Mouse (Mus musculus): Measurements from ENCODE around the gene Lce1a1. TPM values are rescaled to one million over a fixed set of nuclear protein-coding genes. Genes with fewer than 3 reads are reported as not detected.
"Not testable (repeated sequence)": the region's sequence is repeated elsewhere in the genome, so short reads cannot be mapped to it uniquely, and the experiment has no call there.

Lce1a1 gene
- polyA plus RNA-seq (2015; fragmentation: Nextera tagmentation; extraction: Ambion mirVana) = 0.34 TPM in 1 of 2 replicates, not detected in the other

DNA sequence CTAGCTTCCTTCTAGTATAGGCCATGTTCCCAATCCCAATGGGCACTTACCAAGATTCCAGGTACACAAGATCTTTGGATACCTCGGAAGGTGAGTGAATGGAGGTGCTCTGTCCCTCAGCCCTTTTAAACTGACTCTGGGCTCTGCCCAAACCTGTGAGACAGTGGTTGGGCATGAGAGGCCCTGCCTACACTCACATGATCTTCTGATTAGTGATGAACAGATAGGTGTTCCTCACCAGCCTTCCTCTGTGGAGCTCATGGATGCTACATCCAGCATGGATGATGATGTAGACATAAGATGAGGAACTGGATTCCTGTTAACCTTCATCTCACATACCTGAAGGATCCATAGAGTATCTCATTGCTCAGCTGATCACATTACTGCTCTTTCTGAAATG is at the start of gene Lce1a1:
TSS of gene Lce1a1 (minus strand) at position 101 of the 400 bp plus-strand sequence.
- DNase-seq (ENCODE audit: low spot score) = no peak

DNA sequence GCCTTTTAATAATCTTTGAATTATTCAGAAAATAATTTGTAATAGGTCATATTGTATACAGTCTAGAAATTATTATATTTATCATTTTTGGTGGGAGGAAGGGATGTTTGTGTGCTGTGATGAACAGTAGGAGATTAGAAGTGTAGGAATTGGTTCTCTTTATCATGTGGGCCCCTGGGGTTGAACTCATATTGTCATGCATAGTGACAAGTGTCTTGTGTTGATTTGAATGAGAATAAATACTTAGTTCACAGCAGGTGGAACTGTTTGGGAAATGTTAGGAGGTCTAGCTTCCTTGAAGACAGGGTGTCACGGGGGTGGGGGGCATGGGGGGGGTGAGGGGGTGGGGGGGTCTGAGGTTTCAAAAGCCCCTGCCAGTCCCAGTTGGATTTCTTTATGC is 46.5 kb upstream of the Lce1a1 start:
- no peak for DNase-seq (ENCODE audit: low spot score)

DNA sequence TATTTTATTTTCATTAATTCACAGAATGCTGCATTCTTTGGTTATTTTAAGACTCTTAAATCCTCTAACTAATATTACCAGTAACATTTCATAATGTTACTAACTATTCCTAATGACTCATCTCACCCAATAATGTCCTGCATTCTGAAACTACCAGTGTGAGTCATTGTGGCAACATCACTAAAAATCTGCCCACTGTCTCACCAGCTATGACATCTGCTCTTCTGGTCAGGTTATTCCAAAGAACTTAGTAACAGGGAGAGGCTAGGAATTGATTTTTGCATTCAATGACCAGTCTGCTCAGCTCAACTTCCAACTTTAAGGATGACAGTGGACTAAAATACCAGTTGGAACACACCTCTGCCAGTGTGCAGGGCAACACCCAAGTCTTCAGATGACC is 43.6 kb upstream of the Lce1a1 start:
- DNase-seq (ENCODE audit: low spot score) = no peak

DNA sequence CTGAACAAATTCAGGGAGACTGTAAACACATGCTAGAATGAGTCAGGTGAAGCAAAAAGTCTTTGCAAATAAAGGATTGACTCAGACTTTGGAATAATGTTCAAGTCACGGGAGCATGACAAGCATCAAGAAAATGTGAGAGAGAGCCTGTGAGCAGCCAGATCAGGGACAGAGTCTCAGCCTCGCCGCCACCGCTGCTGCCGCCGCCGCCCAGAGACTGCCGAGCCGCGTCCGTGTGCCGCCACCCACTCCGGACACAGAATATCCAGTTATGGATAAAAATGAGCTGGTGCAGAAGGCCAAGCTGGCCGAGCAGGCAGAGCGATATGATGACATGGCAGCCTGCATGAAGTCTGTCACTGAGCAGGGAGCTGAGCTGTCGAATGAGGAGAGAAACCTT is 41.0 kb upstream of the Lce1a1 start:
- DNase-seq (ENCODE audit: low spot score) = not testable (repeated sequence)

DNA sequence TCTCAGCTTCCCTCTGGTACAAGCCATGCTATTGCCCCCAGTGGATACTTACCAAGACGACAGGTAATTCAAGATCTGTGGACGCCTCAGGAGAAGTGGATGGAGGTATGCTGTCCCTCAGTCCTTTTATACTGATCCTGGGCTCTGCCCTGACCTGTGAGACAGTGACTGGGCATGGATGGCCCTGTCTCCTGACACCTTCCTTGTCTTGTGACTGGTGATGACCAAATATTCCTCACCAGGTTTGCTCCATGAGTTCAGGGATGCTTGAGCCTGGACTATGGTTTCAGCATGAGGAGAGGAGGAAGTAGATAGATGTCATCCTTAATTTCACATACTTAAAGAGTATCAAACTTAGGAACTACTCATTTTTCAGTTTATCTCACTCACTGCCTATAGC is 39.0 kb upstream of the Lce1a1 start, which contains the start of gene Lce1d:
TSS of gene Lce1d (minus strand) at position 101 of the 400 bp plus-strand sequence.
- no peak for DNase-seq (ENCODE audit: low spot score)

DNA sequence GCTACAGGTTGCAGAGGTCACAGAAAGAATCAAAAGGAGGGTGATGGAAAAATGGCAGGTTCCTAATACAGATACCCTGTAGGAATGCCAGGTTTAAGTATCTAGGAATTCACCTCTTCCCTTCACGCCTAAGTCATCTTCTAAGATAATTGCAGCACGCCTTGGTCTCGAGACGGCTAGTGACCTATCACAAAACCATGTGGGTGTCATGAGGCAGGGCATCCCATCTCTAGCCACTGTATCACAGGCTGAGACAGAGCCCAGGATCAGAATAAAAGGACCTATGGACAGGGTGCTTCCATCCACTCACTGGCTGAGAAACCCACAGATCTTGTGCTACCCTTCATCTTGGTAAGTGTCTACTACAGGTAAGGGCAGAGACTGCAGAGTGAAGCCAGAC is 30.8 kb upstream of the Lce1a1 start, which contains the start of gene Lce1c:
TSS of gene Lce1c (plus strand) at position 301 of the 400 bp plus-strand sequence.
- DNase-seq (ENCODE audit: low spot score) = no peak

DNA sequence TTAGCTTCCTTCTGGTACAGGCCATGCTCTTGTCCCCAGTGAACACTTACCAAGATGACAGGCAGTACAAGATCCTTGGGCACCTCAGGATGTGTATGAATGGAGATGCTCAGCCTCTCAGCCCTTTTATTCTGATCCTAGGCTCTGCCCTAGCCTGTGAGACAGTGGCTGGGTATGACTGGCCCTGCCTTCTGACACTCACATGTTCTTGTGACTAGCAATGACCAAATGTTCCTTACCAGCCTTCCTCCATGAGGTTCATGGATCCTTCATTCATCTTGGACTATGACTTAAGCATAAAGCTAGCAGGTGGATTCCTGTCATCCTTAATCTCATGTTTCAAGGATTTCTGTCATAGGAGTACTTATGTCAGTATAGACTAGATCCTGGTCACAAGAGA is 22.1 kb upstream of the Lce1a1 start, which contains the start of gene Lce1a2:
TSS of gene Lce1a2 (minus strand) at position 101 of the 400 bp plus-strand sequence.
- no peak for DNase-seq (ENCODE audit: low spot score)

DNA sequence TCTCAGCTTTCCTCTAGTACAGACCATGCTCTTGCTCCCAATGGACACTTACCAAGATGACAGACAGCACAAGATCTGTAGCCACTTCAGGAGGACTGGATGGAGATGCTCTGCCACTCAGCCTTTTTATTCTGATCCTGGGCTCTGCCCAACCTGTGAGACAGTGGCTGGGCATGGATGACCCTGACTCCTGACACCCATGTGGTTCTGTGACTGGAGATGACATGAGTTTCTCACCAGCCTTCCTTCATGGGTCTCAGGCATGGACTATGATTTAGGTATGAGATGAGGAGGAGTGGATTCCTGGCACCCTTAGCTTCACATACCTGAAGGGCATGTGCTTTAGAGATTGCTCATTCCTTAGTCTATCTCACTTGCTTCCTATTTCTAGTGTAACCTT is 8.7 kb upstream of the Lce1a1 start, which contains the start of gene Lce1b:
TSS of gene Lce1b (minus strand) at position 101 of the 400 bp plus-strand sequence.
- no peak for DNase-seq (ENCODE audit: low spot score)

DNA sequence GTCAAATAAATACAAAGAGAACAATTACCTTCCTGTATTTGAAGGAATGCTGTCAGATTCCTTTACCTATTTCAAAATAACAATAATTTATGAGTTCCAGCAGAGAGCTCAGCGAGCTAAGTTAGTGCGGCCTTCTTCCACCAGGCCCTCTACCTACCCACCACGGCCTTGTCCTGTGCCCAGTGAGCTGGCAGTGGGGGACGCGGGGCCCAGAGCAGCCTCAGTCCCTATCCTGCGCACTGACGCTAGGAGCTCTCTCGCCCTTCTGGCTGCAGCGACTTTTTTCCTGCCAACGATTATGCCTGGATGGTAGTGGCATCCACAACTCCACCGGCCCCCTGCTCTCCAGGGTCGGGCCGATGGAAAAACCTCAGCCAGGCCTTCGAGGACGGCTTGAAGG is 8.3 kb downstream of the Lce1a1 start:
- DNase-seq (ENCODE audit: low spot score) = no peak

DNA sequence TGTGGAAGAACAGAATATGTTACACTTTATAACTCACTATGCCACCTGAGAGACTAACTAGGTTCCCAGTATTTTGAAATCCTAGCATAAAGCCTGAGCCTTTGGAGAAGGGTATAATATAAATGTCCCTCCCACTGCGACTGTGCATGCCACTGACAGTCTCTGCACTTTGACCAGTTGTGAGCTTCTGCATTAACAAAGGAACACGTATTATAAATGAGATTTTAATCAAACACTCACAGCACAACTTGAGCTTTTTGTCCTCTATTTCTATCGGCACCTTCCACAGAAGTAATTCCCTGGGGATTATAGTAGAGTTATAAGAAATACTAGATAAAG is 9.5 kb downstream of the Lce1a1 start:
- no peak for DNase-seq (ENCODE audit: low spot score)

DNA sequence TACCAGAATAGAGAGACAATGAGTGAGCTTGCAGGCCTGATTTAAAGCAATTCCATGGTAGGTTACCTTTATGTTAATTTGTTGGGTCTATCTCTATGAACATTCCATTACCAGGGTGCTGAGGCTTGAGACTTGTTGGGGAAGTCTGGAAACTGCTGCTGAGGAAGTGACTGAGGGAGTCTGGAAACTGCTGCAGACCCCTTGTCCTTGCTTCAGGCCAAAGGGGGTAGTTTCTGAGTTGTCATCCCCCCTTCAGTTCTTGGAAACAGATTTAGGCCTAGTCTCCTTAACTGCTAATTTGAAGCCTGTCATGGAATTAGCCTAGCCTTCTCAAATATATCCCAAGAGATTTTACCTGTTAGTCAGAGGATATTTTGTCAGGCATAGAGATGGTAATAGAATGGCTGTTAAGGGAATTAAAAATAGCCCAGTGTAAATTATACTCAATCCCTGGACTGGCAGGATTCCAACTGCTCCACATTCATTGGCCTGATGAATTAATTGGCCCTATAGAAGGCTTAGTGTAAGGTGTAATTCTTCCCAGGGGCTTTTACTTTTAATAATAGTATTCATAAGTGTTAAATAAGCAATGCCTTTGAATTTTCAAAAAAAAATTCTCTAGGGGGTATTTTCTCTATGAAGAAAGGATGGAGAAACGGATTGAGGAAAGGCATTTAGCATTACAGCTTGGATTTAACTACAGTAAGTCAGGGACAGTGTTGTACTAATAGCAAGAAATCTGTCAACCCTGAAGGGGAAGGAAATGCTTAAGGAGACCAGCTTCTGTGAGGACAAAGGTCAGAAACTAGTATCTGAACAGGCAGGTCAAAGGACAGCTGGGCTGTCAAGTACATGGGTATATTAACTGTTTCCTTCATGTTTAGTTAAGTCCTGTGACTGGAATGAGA is 10.1 kb downstream of the Lce1a1 start:
- no peak for DNase-seq (ENCODE audit: low spot score)

DNA sequence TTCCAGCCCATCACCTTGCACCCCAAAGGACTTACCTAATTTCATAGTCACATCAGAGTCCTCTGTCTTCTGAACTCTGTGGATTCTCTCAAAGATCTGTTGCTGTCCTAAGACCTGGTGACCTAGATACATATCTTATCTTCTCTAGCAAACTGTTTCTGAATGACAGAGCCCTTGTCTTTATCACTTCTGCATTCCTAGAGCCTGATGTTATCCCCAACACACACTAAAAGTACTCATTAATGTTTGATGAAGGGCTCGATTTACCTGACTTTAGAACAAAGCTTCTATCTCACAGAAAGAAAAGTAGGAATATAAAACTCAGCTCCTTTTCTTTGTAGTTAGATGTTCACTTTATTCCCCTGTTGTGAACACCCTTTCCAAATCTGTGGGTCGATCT is 26.5 kb downstream of the Lce1a1 start, which contains the start of gene Lce6a:
TSS of gene Lce6a (minus strand) at position 101 of the 400 bp plus-strand sequence.
- DNase-seq (ENCODE audit: low spot score) = no peak

DNA sequence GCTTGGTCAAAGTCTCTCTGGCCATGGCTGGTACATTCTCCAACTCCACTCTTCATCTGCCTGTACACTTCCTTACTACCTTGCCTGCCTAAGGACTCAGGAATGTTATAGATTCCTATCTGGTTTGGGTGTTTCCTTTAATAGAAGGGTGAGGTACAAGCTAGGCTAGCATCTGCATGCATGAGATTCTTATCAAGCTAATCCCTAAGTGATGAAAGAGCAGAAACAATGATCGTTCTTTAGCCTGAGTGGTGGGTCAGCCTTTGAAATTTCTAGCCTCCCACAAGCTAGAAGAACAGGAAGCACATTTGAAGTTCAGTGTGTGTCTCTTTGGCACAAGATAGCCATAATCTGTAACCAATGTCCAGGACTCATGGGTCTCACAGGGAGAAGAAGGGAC is 38.3 kb downstream of the Lce1a1 start:
- DNase-seq (ENCODE audit: low spot score) = no peak

DNA sequence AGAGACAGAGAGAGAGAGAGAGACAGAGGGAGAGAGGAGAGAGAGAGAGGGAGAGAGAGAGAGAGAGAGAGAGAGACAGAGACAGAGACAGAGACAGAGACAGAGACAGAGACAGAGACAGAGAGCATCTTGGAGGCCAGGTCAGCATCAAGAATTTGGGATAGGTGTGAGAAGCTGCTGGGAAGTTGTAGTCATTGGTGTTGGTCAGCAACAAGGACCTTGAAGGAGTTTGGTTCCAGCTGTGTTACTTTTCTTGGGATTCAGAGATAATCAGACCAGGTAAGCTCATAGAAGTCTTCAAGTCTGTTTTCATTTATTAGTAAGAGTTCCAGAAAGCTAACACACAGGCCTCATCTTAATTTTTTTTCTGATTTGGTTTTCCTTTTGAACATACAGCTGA is 40.7 kb downstream of the Lce1a1 start, which contains the start of gene 2210017I01Rik:
TSS of gene 2210017I01Rik (minus strand) at position 101 of the 400 bp plus-strand sequence.
- no peak for DNase-seq (ENCODE audit: low spot score)

DNA sequence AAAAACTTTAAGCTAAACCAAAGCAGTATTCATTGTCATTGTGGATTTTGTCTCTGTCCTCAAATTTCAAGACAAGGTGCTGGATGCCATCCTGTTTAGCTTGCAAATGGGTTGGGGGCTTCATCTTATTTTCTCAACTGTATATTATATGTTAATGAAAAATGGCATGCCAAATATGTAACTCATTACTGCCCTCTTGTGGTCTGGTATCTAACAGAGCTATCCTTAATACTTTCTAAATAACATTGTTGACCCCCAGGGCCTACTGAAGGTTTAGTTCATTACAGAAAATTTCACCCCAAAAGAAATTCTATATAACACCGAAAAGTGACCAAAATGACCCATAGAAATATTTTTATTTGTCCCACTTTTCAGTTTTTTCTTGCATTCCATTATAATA is 45.9 kb downstream of the Lce1a1 start:
- DNase-seq (ENCODE audit: low spot score) = peak; percentile 5

DNA sequence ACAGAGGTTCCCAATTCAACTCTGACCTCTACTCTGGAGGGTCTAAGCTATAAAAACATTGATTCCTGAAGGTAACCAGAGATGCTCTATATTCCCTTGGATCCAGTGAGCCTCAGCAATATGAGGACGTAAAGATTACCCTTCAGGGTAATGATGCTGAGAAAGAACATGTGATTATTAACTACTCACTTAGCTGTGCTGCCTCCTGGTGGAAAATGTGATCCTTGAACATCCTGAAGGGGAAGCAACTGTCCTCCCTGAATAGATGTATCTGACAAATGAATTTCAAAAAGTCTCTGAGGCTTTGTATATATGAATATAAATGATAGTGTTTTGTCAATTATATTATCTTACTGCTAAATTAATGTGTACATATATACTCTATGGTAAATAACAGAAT is 47.7 kb downstream of the Lce1a1 start:
- DNase-seq (ENCODE audit: low spot score) = no peak

DNA sequence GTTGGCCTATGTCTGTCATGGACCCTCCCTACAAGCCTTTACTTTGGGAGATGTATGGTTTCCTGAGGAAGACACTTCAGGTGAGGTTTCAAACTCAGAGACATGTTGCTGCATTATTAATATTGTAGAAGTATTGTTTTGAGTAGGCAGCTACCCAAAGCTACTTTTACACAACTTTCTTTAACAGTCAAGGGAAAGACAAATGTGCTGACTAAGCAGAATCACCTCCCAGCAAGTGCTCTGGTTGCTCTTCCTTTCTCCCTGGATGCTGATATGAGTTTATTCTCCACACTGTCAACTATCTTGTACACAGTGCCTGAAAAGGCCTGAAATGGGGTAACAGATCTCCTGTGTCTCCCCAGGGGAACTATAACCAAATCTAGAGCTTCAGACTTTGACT is 48.1 kb downstream of the Lce1a1 start:
- DNase-seq (ENCODE audit: low spot score) = no peak

DNA sequence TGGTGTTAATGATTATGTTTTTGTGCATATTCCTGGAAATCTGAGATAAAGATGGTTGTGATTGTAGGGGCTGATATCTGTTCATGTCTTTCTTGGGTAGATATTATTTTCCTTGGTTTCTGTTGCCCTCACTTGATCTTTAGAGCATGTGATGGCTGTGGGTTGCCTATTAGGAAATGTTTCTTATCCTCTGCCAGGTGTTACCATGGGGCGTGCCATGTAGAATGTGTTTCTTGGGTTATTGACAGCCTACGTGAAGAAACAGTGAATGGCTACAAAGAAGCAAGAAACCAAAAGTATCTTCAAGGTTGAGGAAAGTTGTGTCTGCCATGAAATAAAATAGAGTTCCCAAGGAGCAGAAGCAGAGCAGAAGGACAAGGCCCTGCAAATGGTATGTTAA is 49.7 kb downstream of the Lce1a1 start:
- DNase-seq (ENCODE audit: low spot score) = no peak
